Mouse (Mus musculus): Measurements from ENCODE around the gene Atg10. TPM values are rescaled to one million over a fixed set of nuclear protein-coding genes. Genes with fewer than 3 reads are reported as not detected.

Atg10 gene
- polyA plus RNA-seq, 1 experiment from 2014 or later, result 13.6 TPM

- WGBS, result 44% methylated on average over 13 of the region's 13 CpGs
- Histone ChIP-seq H3K27ac (replicated peaks; ENCODE audit: low read depth, low read length) (no peak overlapping the region), H3K36me3 (ENCODE audit: control insufficient read depth, insufficient read depth, low read length) (no peaks in the 10 kb centered on the region), H3K4me1 (ENCODE audit: control insufficient read depth, insufficient read depth, low read length) (peaks cover 3% of the 10 kb centered on the region; the same call in 1 of the 2 replicates), H3K4me3 (ENCODE audit: low read depth, low read length) (peak overlapping the region; percentile 28), H3K27me3 (ENCODE audit: control insufficient read depth, insufficient read depth, low read length) (no peaks in the 10 kb centered on the region), H3K9ac (ENCODE audit: low read length) (no peak overlapping the region), H3K9me3 (ENCODE audit: control insufficient read depth, low read length) (no peaks in the 10 kb centered on the region; the same call in 1 of the 2 replicates), H3K4me2 (ENCODE audit: low read depth, severe bottlenecking) (peak overlapping the region; percentile 52)
- no peak for DNase-seq (ENCODE audit: low spot score)
- ATAC-seq (ENCODE audit: insufficient number of reproducible peaks, low FRiP score, low TSS enrichment, low read depth), result peak; percentile 28; the same call in 1 of the 2 replicates
Observed at GRCm38 (mm10) chr13:90885856-90886532, 337.8 kb downstream of the Atg10 start.

Other genes starting within 250 kb of the Atg10 start
- 231 and 237 TPM in 2 replicates for gene Ssbp2, start 236.3 kb upstream of the Atg10 start, polyA plus RNA-seq (2014; fragmentation: Nextera tagmentation; extraction: Ambion mirVana)

All from limb, embryonic 11.5 days (tissue).